Mouse (Mus musculus): ENCODE measurements around the gene Nosip.
"Not testable (repeated sequence)": the region's sequence is repeated elsewhere in the genome, so short reads cannot be mapped to it uniquely, and the experiment has no call there.

GRCm38 (mm10) chr7:45110089-45110488, 47.9 kb downstream of the Nosip start:
- not testable (repeated sequence) for TF ChIP-seq CTCF (conservative IDR thresholded peaks at IDR 0.05; ENCODE audit: insufficient read depth, insufficient read length, low read depth, low read length); POLR2A (IDR thresholded peaks at IDR 0.05; ENCODE audit: low read depth, low read length)
